Mouse (Mus musculus): ENCODE results near the gene Cntrob.

GRCm38 (mm10) chr11:69346441-69346840 is 22.9 kb upstream of the Cntrob start:
- TF ChIP-seq USF1 (IDR thresholded peaks at IDR 0.05; ENCODE audit: low read depth, low read length) (no peak), CTCF (IDR thresholded peaks at IDR 0.05 in 2 of 3, conservative IDR thresholded peaks at IDR 0.05 in 1 of 3; ENCODE audit: control insufficient read depth in 1 of 3, insufficient read depth in 1 of 3, low read depth in 2 of 3, low read length in 3 of 3, poor library complexity in 1 of 3, severe bottlenecking in 1 of 3) (no peak), TCF12 (IDR thresholded peaks at IDR 0.05; ENCODE audit: low read depth, low read length) (no peak), USF2 (IDR thresholded peaks at IDR 0.05; ENCODE audit: borderline replicate concordance in 1 of 2, insufficient read depth in 1 of 2, low read depth in 1 of 2, low read length in 2 of 2) (no peak), TAL1 (IDR thresholded peaks at IDR 0.05; ENCODE audit: low read length) (no peak), HCFC1 (IDR thresholded peaks at IDR 0.05; ENCODE audit: low read depth, low read length) (no peak), POLR2A (IDR thresholded peaks at IDR 0.05; ENCODE audit: control insufficient read depth in 1 of 2, insufficient read depth in 1 of 2, low read depth in 1 of 2, low read length in 2 of 2, poor library complexity in 1 of 2) (no peak), ZNF384 (IDR thresholded peaks at IDR 0.05; ENCODE audit: low read depth, low read length) (no peak), NELFE (IDR thresholded peaks at IDR 0.05; ENCODE audit: low read depth, low read length) (no peak), JUND (IDR thresholded peaks at IDR 0.05; ENCODE audit: low read depth, low read length) (no peak)

All from MEL (cell line).